Mouse (Mus musculus): ENCODE measurements around the gene RPS10-NUDT3.
A peak's percentile ranks its signal among the peaks of the same experiment; 100 is the strongest.
"Not testable (repeated sequence)": the region's sequence is repeated elsewhere in the genome, so short reads cannot be mapped to it uniquely, and the experiment has no call there.

Gene RPS10-NUDT3

GRCm38 (mm10) chr17:27642491-27643062 is 7.6 kb upstream of the RPS10-NUDT3 start:
- DNase-seq (ENCODE audit: low spot score) = peak; percentile 86

- not testable (repeated sequence) for DNase-seq (ENCODE audit: low spot score)
Observed at GRCm38 (mm10) chr17:27639851-27640250, 4.8 kb upstream of the RPS10-NUDT3 start.

GRCm38 (mm10) chr17:27638921-27639332 is 3.9 kb upstream of the RPS10-NUDT3 start:
- DNase-seq (ENCODE audit: low spot score) = peak; percentile 77

- no peak for DNase-seq (ENCODE audit: low spot score)
Observed at GRCm38 (mm10) chr17:27637333-27637732, 2.3 kb upstream of the RPS10-NUDT3 start.

- peak; percentile 35 for DNase-seq (ENCODE audit: low spot score)
Observed at GRCm38 (mm10) chr17:27636132-27637020, 1.4 kb upstream of the RPS10-NUDT3 start, which contains the start of gene Rps10. TSS of gene Rps10 (minus strand) at chr17:27636669.

GRCm38 (mm10) chr17:27635575-27635903 is 517 bp upstream of the RPS10-NUDT3 start:
- DNase-seq (ENCODE audit: low spot score) = not testable (repeated sequence)

GRCm38 (mm10) chr17:27629249-27630020 is 5.6 kb downstream of the RPS10-NUDT3 start:
- peak; percentile 91 for DNase-seq (ENCODE audit: low spot score)

GRCm38 (mm10) chr17:27628376-27628775 is 6.6 kb downstream of the RPS10-NUDT3 start:
- no peak for DNase-seq (ENCODE audit: low spot score)

- DNase-seq (ENCODE audit: low spot score) = no peak
Observed at GRCm38 (mm10) chr17:27627451-27627850, 7.6 kb downstream of the RPS10-NUDT3 start.

GRCm38 (mm10) chr17:27626681-27627080 is 8.3 kb downstream of the RPS10-NUDT3 start:
- DNase-seq (ENCODE audit: low spot score) = no peak

- DNase-seq (ENCODE audit: low spot score) = no peak
Observed at GRCm38 (mm10) chr17:27625455-27626251, 9.4 kb downstream of the RPS10-NUDT3 start.

- DNase-seq (ENCODE audit: low spot score) = peak; percentile 88
Observed at GRCm38 (mm10) chr17:27623360-27624326, 11.4 kb downstream of the RPS10-NUDT3 start, which contains the start of gene Nudt3. TSS of gene Nudt3 (minus strand) at chr17:27623495.

GRCm38 (mm10) chr17:27622611-27623359 is 12.2 kb downstream of the RPS10-NUDT3 start:
- no peak for DNase-seq (ENCODE audit: low spot score)

GRCm38 (mm10) chr17:27621705-27622531 is 13.1 kb downstream of the RPS10-NUDT3 start:
- DNase-seq (ENCODE audit: low spot score) = no peak

- DNase-seq (ENCODE audit: low spot score) = no peak
Observed at GRCm38 (mm10) chr17:27621161-27621560, 13.9 kb downstream of the RPS10-NUDT3 start.

GRCm38 (mm10) chr17:27615388-27615787 is 19.6 kb downstream of the RPS10-NUDT3 start:
- no peak for DNase-seq (ENCODE audit: low spot score)

GRCm38 (mm10) chr17:27613016-27613415 is 22.0 kb downstream of the RPS10-NUDT3 start:
- DNase-seq (ENCODE audit: low spot score) = no peak

- DNase-seq (ENCODE audit: low spot score) = no peak
Observed at GRCm38 (mm10) chr17:27611994-27612393, 23.0 kb downstream of the RPS10-NUDT3 start.

GRCm38 (mm10) chr17:27611519-27611884 is 23.5 kb downstream of the RPS10-NUDT3 start:
- DNase-seq (ENCODE audit: low spot score) = no peak

Measured in layer of hippocampus, adult 11-12 months (tissue).